ENCODE assay signal across 22 mouse cellular contexts in genomic region chr1:144500423-144500822, GRCm38 (mm10).
DNase-seq lines count a peak whose midpoint lies in the region; ATAC-seq and TF ChIP-seq lines count a peak whose summit lies in the region.
"Had no signal": no experiment of that assay in that cellular context is flagged by ENCODE, and none has a peak within 500 bp of the region (broad histone marks: within the 10 kb centered on the region; RNA-seq: fewer than 3 reads in every experiment).

No protein-coding gene starts in this region.

- intact Hi-C loops in gastrocnemius, adult 2 months (cut with DNase I): no loop called here

- no peaks in the 10 kb centered on the region for H3K4me1 ChIP-seq in midbrain, embryonic 11.5 days (ENCODE audit: control insufficient read depth, insufficient read depth, low read length)
- no peaks in the 10 kb centered on the region for H3K4me1 ChIP-seq in midbrain, embryonic 10.5 days
- H3K4me1 ChIP-seq in forebrain, embryonic 15.5 days: peaks cover 11% of the 10 kb centered on the region
- H3K4me1 ChIP-seq: embryonic facial prominence, embryonic 15.5 days; forebrain, embryonic 10.5 days; hindbrain, embryonic 13.5 days had no signal

- H3K27ac ChIP-seq in midbrain, embryonic 11.5 days (ENCODE audit: low read depth, low read length): no peak overlapping the region
- no peak overlapping the region for H3K27ac ChIP-seq in midbrain, embryonic 10.5 days (replicated peaks)
- no peak overlapping the region for H3K27ac ChIP-seq in forebrain, embryonic 15.5 days (replicated peaks)
- no peak overlapping the region for H3K27ac ChIP-seq in gastrocnemius, adult 2 months
- H3K27ac ChIP-seq: embryonic facial prominence, embryonic 15.5 days; forebrain, embryonic 10.5 days; heart, embryonic 13.5 days; hindbrain, embryonic 13.5 days; hindbrain, postnatal 0 days had no signal

- DNase-seq in midbrain, embryonic 11.5 days (ENCODE audit: low spot score, missing footprints): peak; percentile 49
- no peak for DNase-seq in midbrain, embryonic 10.5 days (ENCODE audit: low spot score)
- DNase-seq in gastrocnemius, adult 2 months: no peak
- DNase-seq: adrenal gland, adult 2 months; adrenal gland, postnatal 25 days; cerebellum, adult 18-20 months; cerebellum, adult 9-11 months; embryo, embryonic 11 days; gastrocnemius, postnatal 14 days; heart, postnatal 4 days; kidney, adult 11 months had no signal

- H3K36me3 ChIP-seq in midbrain, embryonic 11.5 days (ENCODE audit: control insufficient read depth, insufficient read depth, low read length): no peaks in the 10 kb centered on the region
- no peaks in the 10 kb centered on the region for H3K36me3 ChIP-seq in midbrain, embryonic 10.5 days
- H3K36me3 ChIP-seq in forebrain, embryonic 15.5 days: no peaks in the 10 kb centered on the region
- H3K36me3 ChIP-seq: embryonic facial prominence, embryonic 15.5 days; forebrain, embryonic 10.5 days; heart, embryonic 13.5 days; hindbrain, embryonic 13.5 days had no signal

- WGBS in midbrain, embryonic 11.5 days: 90% methylated on average over 4 of the region's 4 CpGs
- WGBS in midbrain, embryonic 10.5 days: 86% methylated on average over 4 of the region's 4 CpGs
- 63% methylated on average over 4 of the region's 4 CpGs for WGBS in forebrain, embryonic 15.5 days

- H3K9me3 ChIP-seq in midbrain, embryonic 11.5 days (ENCODE audit: control insufficient read depth, low read length): no peaks in the 10 kb centered on the region
- no peaks in the 10 kb centered on the region for H3K9me3 ChIP-seq in midbrain, embryonic 10.5 days (replicated peaks)
- H3K9me3 ChIP-seq in forebrain, embryonic 15.5 days: no peaks in the 10 kb centered on the region
- H3K9me3 ChIP-seq: embryonic facial prominence, embryonic 15.5 days; forebrain, embryonic 10.5 days; heart, embryonic 13.5 days; hindbrain, embryonic 13.5 days had no signal

- ATAC-seq in midbrain, embryonic 11.5 days (ENCODE audit: low FRiP score): no peak
- peak; percentile 90 for ATAC-seq in common myeloid progenitor, adult 5-6 weeks (replicated peaks; ENCODE audit: low read depth, poor library complexity, severe bottlenecking)
- peak; percentile 86 for ATAC-seq in megakaryocyte progenitor cell, adult 5-6 weeks (replicated peaks; ENCODE audit: poor library complexity)
- no peak for ATAC-seq in CD4-positive, CD25-positive, alpha-beta regulatory T cell, adult 4 months
- ATAC-seq in forebrain, embryonic 15.5 days (replicated peaks): no peak
- ATAC-seq: forebrain, embryonic 14.5 days; hindbrain, postnatal 0 days had no signal

- no peak overlapping the region for H3K4me3 ChIP-seq in midbrain, embryonic 11.5 days (ENCODE audit: low read depth, low read length)
- no peak overlapping the region for H3K4me3 ChIP-seq in midbrain, embryonic 10.5 days
- H3K4me3 ChIP-seq in forebrain, embryonic 15.5 days: no peak overlapping the region
- H3K4me3 ChIP-seq in gastrocnemius, adult 2 months: no peak overlapping the region
- H3K4me3 ChIP-seq: embryonic facial prominence, embryonic 15.5 days; erythroblast, embryonic 14.5 days; forebrain, embryonic 10.5 days; heart, embryonic 13.5 days; hindbrain, embryonic 13.5 days had no signal

- TF ChIP-seq CTCF in gastrocnemius, adult 2 months (IDR thresholded peaks at IDR 0.05): no peak

- no peaks in the 10 kb centered on the region for H3K27me3 ChIP-seq in midbrain, embryonic 11.5 days (ENCODE audit: control insufficient read depth, insufficient read depth, low read length)
- H3K27me3 ChIP-seq in midbrain, embryonic 10.5 days (ENCODE audit: low read depth, poor library complexity, severe bottlenecking): no peaks in the 10 kb centered on the region
- H3K27me3 ChIP-seq in forebrain, embryonic 15.5 days: no peaks in the 10 kb centered on the region
- H3K27me3 ChIP-seq: embryonic facial prominence, embryonic 15.5 days; heart, embryonic 13.5 days; hindbrain, embryonic 13.5 days had no signal

- no peak overlapping the region for H3K9ac ChIP-seq in midbrain, embryonic 11.5 days (ENCODE audit: low read length)
- no peak overlapping the region for H3K9ac ChIP-seq in forebrain, embryonic 15.5 days (replicated peaks)
- H3K9ac ChIP-seq: embryonic facial prominence, embryonic 15.5 days; heart, embryonic 13.5 days; hindbrain, embryonic 13.5 days had no signal

- no peak overlapping the region for H3K4me2 ChIP-seq in midbrain, embryonic 11.5 days
- H3K4me2 ChIP-seq in forebrain, embryonic 15.5 days (replicated peaks): no peak overlapping the region
- H3K4me2 ChIP-seq: embryonic facial prominence, embryonic 15.5 days; heart, embryonic 13.5 days; hindbrain, embryonic 13.5 days had no signal

Comparison
In these comparisons a context has a peak if more than half of its experiments do, and no peak if none do; other contexts are left out.
1. ATAC-seq: peak in common myeloid progenitor, adult 5-6 weeks (single experiment) and megakaryocyte progenitor cell, adult 5-6 weeks (single experiment); none in midbrain, embryonic 11.5 days (single experiment), CD4-positive, CD25-positive, alpha-beta regulatory T cell, adult 4 months (single experiment) and forebrain, embryonic 15.5 days (single experiment).